Mouse (Mus musculus): ENCODE measurements at regions not wholly inside any gene's neighbourhood (a gene's known extent, or its start where the extent isn't known, plus 50 kb on each side); places are given as distances from the start of the nearest gene placed in this dataset.

DNA sequence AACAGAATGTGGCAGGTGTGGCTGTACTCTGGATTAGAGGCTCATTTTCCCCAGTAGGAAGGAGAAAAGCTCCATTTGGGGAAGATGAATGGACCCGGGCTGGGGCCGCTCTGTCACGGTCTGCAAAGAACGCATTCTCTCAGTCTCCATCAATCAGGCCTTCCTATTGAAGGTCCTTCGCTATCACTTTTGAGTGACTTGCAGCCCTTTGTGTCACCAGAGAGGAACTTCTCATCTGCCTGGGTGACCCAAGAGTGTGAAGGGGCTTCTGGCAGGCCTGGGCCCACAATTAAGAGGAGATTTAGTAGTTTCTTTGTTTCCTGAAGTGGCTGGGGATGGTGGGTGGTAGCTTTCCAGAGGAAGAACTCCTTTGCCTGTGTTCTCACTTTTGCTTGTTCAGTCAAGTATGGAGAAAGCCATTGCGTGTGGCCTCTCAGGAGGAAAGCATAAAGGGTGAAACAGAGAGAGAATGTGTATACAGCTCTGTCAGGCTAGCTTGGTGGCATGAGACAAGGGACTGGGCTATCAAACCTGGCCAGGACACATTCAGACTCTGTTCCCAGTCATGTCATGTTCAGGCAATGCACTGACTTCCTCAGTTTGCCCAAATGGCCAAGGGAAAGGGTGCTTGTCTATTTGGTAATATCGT, 1374.2 kb downstream of the Gsdmc2 start:
- no peak for DNase-seq (ENCODE audit: low read depth)

DNA sequence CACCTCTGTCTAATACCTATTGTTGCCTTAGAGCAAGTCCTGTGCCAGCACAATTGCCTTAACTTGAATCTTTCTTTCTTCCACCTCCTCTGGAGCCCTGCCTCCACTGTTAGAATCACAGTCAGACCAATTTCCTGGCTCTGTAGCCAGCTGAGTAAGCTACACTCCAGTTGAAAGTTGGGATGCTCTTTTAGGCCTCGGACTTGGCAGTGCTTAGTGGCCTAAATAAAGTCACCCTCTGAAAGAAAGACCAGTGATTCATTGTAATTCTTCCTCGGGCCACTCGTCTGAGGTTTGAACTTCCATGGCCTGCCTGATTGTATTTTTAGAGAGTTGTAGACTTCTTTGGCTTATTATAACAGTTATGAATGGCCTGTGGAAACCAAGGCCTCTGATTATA, 1376.9 kb downstream of the Gsdmc2 start:
- DNase-seq (ENCODE audit: low read depth) = no peak

DNA sequence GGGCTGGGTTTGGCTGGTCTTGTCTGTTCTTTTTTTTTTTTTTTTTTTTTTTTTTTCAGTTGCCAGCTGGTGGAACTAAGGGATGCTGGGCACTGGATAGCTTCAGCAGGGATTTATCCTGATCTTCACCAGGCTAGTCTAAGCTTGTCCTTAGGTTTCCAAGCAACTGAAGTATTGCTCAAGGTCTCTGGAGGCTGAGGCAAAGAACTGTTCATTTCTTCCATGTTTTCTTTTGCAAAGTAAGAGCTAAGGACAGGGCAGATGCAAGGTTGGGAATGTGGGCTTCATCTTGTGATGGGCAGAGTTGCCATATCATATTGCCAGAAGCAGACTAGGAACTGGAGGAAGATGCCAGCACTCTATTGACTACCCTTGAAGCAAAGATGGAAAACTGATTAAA, 1378.1 kb downstream of the Gsdmc2 start:
- DNase-seq (ENCODE audit: low read depth) = no peak

DNA sequence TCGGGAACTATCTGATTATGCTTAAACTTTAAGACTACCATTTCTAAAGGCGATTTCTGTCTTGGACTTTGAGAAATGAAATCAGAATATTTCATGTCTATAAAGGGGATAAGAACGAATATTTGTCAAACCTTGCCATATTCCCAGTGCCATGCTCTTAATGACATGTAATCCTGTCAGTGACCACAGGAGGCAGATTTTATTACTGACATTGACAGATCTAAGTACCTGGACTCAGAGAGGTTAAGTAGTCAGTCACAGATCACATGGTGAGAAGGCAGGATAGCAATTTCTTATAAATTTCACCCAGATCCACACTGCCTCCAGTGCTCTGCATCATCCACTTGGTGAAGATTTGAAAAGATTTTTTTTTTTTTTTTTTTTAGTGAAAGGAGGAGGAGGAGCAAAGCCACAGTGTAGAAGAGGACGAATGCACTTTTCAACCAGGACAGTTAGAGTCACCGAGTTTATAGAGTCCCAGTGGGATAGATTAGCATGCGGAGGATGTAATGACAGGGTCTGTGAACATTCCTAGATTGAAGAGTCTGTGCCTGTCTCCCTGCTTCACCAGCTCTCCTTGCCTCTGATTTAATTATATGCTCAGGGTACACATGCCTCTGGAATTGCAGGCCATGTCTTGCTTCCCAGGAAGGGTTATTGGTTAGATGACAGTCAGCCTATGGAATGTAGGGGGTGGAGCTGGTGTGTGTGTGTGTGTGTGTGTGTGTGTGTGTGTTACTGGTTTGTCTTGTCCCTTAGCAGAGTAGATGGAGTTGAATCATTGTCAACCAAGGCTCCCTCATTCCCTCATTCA, 1379.7 kb downstream of the Gsdmc2 start:
- no peak for DNase-seq (ENCODE audit: low read depth)

DNA sequence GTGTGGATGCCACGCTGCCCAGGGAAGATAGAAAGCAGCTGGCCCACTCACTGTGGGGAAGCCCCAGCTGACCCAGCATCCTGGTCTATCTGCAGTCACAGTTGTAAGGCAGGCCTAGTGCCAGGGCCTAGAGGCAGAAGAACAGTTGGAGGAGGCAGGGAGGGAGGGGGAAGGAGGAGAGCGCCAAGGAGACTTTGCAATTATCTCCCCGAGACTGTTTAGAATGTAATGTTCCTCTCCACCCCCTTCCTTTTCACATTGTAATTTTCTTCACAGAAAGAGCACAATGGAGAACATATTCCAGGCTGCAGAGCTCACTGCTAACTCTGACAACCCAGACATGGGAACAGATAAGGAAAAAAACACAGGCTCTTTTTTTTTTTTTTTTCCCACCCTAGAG, 1382.3 kb downstream of the Gsdmc2 start:
- no peak for DNase-seq (ENCODE audit: low read depth)

DNA sequence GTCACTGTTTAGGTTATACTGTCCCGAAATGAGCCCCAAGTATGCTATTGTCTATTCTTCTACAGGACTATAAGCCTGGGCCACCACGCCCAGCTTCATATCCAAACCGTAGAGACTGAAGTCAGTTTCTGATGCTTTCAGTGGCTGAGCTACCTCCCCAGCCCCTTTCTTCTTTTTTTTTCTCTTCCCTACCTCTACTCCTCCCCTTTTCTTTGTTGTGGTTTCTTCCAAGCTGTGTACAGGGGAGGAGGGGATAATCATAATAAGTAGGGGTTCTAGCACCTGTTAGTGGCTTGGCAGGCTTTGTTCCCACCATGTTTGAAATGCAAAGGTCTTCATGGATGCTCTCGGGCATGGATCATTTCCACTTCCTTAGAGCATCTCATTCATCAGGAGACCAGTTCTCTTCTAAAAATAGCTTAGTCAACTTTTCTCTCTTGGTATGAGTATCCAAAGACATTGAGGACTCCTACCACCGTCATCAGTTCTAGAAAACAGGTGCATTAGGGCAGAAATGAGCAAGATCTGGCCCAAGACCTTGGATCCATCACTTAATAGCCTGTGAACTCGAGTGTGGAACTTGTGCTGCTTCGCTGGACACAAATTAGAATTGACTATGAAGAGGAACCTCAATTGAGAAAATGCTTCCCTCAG, 1383.5 kb downstream of the Gsdmc2 start:
- no peak for DNase-seq (ENCODE audit: low read depth)

DNA sequence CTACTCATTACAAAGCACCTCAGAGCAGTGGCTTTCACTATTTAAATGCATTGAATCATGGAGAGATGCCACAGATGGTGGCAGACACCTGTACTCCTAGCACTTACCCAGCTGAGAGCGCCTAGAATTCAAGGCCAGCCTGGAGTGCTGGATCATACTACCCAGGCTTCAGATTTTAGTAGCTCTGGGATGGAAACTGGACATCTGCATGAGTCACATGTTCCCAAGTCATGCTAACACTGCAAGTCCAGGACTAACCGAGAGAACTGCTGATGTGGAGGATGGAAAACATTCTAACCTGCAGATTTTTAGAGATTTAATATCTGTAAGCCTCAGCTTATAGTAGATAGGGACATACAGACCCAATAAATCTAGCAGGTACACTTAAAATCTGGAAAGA, 1384.3 kb downstream of the Gsdmc2 start:
- no peak for DNase-seq (ENCODE audit: low read depth)

DNA sequence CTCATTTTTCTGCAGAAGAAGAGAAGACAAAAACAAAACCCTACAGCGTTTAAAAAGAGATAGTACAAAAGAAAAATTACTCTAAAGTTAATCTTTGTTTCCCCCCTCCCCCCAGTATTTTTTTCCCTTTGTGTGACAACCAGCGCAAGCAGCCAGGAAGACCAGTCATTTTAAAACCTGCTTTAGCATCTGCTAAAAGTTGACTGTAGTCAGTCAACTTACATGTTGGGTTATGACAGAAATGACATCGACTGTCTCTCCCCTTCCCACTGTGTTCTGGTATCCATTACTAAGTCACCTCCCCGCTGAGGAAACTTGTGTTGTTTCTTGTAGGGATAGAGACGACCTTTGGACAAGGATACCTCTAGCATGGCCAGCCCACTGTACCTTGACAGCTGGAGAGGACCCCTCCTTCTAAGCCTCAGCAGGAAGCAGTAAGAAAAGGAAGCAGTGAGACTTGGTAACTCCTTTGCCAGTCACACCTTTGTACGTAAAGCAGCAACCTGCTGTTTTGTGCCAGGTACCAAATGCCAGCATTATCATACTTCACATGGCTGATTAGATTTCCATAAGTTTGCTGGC, 1384.9 kb downstream of the Gsdmc2 start:
- DNase-seq (ENCODE audit: low read depth) = no peak

DNA sequence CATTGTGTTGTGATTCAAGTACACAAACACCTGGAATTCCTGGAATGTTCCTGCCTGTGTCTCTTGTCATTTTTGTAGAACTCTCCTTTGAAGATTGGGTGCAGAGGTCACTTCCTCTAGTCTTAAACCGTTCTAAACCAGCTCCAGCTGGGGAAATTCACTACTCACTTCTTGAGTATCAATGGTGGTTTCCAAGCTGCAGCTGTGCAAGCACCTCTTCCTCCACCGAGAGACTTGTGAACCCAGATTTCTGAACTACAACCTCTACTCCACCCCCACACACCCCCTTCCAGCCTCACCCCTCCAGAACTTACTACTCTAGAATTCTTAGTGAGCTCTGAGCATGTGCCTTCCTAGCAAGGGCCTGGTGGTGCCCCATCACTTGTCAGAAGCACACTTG, 1387.0 kb downstream of the Gsdmc2 start:
- DNase-seq (ENCODE audit: low read depth) = no peak

DNA sequence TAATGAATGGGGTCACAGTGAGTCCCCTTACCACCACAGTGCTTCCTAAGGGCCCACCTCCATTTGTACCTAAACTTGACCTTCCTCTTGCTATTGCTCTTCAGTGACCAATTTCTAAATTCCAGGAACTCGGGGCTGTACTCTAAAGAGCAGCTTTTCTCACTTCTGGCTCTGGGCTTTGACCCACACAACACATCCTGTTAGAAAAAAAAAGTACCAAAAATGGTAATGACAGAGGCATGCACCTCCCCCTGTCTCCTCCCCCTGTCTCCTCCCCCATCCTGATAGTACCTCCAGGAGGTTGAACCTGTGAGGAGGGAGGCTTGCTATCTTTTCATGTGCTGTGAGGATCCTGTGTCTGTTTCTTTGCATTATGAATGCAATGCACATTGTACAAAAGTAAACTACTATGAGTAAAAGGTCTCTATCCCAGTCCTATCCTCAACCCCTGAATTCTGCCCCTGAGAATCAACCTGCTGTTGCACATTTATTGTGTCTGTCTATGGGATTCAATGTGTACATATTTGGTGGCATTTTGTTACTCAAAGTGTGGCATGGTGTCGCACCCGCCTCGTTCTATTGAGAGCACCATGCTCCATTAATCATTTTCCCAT, 1387.8 kb downstream of the Gsdmc2 start:
- no peak for DNase-seq (ENCODE audit: low read depth)

DNA sequence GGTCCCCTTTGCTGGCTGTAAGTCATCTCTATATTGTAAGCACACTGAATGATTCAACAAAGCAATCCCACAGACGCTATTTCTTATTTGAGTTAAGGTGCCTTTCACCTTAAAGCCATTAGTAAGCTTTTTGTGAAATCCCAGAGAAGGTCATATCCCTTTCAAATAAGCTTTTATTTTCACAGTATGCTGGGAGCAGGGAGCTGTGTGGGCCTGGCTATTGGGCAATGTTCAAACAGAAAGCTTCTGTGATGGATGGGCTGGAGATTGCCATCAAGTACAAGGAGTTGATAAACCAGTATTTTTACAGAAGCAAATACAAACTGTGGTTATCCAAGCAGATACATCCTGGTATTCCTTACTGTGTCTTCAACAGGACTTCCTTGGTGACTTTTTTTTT, 1389.0 kb downstream of the Gsdmc2 start:
- no peak for DNase-seq (ENCODE audit: low read depth)

DNA sequence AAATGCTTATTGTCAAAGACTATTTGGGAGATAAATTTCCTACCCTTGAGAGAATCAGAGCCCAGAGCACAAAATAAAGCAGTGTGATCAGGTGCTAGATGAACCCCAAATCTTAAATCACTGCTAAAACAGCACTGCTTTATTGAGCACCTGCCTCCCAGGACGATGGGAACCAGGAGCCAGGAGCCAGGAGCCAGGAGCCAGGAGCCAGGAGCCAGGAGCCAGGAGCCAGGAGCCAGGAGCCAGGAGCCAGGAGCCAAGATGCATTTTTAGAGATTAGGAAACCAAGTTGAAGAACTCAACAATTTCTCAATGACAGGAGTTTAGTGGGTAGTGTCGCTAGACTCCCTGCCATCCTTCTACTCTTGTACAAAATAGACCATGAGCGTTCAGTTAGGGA, 1396.9 kb downstream of the Gsdmc2 start:
- DNase-seq (ENCODE audit: low read depth) = no peak

DNA sequence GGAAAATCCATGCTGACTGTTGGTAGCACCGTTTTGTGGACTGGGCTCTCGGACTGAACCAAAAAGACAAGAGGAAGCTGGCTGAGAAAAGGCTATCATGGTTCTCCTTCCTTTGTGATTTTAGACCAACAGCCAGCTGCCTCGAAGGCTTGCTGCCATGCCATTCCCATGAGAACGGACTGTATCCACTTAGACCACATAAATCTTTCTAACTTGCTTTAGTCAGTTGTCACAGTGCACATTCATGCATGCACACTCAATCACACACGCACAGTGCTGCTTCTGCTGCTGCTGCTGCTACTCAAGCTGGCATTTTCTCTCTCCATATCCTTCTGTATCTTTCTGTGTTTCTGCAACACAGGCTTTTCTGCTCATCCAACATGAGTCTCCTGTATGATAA, 1405.8 kb downstream of the Gsdmc2 start:
- DNase-seq (ENCODE audit: low read depth) = no peak

DNA sequence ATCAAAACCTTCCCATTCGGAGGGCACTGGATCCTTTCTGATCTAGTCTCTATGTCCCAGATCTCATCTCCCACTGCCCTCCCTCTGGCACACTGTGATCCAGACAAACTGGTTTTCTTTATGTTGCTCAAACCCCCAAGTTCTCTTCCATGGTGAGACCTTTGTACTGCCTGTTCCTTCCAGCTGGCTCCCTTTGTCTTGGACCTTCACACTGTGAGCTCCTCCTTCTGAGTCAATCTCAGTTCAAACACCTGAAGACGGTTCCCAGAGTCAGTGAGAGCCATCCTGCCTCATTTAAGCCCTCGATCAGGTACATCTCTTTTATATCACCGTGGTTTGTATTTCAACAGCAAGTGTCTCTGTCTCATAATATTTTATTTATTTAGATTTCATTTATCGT, 1408.3 kb downstream of the Gsdmc2 start:
- no peak for DNase-seq (ENCODE audit: low read depth)

DNA sequence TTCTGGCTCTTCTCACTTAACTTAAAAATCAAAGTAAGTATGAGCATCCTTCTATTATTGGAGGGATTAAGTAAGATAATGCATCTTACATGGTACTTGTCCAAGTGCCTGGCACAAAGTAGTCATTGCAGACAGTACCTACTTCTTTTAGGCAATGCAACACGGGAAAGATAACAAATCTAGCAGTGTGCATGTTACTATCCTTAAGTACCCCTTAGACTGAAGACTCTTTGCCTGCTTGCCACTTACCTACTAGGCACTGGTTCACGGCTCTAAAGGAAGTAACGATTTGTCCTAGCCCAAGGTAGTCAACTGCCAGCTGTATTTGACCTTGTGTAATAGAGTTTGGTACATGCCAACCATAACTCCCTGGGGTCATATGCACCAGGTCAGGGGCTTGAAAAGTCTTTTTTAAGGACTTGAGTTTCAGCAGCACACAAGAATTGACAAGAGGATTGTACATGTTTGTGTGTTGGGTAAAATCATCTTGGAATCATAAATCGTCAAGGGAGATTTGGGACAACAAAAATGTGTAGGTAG, 1409.8 kb downstream of the Gsdmc2 start:
- DNase-seq (ENCODE audit: low read depth) = no peak

DNA sequence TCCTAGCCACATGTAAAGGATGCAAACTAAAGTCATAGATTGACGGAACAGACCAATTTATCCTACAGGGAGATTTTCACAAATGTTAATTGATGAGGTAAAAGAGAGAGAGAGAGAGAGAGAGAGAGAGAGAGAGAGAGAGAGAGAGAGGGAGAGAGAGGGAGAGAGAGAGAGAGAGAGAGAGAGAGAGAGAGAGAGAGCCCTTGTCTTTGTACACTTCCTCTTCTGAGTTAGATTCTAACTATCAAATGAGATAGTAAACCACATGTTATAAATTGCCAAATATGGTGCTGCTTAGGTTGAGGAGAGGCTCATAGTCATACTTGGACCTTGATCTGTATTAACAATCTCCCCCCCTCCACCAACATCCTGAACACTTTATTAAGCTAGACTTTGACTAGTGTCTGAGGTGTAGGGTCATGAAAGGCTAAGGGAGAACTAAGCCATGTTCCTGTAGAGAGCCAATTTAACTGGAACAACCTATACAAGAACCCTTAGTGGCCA, 1412.2 kb downstream of the Gsdmc2 start:
- DNase-seq (ENCODE audit: low read depth) = no peak

DNA sequence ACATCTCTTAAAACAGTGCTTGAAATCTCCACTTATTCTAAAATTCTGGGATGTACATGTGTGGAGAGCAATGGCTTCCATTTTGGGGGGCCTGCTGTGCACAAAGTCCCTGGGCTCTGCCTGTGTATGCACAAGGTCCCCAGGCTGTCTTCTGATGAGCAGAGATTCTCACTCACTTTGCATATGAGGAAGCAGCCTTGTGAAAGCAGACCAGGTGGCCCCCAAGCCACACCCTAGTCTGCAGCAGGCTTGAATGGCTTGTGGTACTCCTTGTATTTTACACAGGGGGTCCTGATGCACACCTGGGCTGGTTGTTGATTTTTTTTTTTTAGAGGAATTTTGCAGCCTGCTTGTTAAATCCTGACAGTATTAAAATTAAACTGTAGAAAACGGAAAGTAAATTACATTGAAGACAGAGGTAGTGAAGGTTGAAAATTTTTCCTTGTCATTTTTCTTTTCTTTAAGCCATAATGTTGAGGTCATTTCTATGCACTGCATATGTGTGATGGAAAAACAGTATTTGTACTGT, 1413.8 kb downstream of the Gsdmc2 start:
- DNase-seq (ENCODE audit: low read depth) = no peak

DNA sequence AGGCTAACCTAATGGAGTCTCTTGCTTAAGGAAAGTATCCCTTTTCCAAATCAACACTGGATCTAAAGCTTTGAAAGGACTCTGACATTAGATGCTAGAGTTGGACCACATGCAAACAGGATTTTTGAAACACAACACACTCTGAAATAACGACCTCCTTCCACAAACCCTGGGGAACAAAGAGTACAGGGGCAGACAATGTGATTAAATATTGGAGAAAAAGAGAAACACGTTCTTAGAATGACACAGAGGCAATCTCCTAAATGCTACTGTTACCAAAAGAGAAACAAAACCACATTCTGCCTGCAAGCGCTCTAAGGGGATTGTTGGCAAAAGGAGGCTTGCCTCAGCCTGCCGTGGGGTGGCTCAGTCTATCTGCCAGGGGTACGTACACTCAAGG, 1422.0 kb downstream of the Gsdmc2 start:
- no peak for DNase-seq (ENCODE audit: low read depth)

DNA sequence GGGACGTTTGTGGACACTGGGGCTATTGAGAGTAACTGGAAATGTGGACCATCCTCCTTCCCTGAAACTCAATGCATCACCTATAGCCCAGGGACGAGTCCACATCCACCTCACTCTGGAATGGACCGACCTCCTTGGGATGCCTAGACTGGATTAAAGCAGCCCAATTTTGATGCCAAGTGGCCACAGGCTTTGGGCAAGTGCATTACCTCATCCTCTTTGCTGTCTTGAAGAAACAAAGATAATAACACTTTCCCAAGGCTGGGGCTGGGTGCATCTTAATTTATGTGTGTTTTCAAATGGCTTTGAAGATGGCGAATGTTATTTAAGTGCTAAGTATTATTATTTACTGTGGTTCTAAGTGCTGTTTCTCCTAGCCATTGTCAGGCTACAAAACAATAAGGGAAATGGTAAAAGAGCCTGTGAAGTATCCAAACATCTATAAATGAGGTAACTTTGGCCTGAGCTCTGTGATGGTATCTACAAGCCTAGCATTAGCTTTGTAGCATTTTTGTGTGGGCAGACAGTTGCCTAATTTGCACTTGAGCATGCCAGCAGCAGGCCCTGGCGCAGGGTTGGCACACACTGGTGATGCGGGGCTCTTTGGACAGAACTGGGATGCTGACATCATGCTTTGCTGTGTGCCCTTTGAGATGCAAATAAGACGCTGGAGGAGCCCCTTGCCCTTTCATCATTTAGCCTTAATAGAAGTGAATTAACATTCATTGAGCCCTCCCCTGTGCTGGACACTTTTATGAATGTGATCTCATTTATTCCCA, 1423.7 kb downstream of the Gsdmc2 start:
- no peak for DNase-seq (ENCODE audit: low read depth)

DNA sequence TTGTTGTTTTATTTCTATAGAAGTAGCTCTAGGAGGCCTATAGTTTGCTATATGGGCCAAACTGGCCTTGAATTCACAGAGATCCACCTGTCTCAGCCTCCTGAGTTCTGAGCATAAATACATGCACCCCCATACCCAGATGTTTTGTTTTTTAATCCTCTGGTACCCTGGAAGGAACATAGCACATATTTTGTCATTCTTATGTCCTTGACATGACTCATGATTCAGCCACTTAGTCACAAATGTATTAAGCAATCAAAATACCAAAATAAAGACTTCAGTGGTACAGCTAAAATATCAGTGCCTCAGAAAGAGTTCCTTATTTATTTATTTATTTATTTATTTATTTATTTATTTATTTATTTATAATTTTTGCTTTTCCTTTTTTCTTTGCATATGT, 1428.3 kb downstream of the Gsdmc2 start:
- no peak for DNase-seq (ENCODE audit: low read depth)

DNA sequence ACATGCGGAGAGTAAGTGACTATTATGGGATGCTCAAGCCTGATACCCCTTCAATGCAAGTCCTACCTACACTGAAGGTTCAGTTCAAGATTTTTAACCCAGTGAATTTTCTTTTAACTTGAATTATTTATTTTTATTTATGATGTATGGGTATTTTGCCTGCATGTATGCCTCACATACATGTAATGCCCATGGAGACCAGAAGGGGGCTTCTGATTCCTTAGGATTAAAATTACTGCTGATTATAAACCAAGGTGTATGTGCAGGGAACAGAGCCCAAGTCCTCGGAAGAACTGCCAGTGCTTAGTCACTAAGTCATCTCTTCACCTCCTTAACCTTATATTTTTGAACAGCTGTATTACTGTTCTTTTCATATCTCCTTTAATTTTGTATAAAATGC, 1431.3 kb downstream of the Gsdmc2 start:
- DNase-seq (ENCODE audit: low read depth) = no peak

All from c-Kit-positive CD71-negative TER-119-negative erythroid progenitor cells, embryonic 14.5 days (primary cell).